Mouse (Mus musculus) liver, embryonic 13.5 days (tissue): ENCODE measurements around the gene Elavl2. TPM values are rescaled to one million over a fixed set of nuclear protein-coding genes. Genes with fewer than 3 reads are reported as not detected.

Experiments
- ATAC-seq: fragments of 200-750 bp; cut with Nextera tagmentation; 2 replicates; pipeline ENCODE4 v1.8.0; 2017; ENCODE audit warnings: low read depth, mild to moderate bottlenecking, moderate number of reproducible peaks, moderate library complexity
- DNase-seq: peaks from one replicate; pipeline ENCODE4 v3.0.0; 2022
- H3K27ac ChIP-seq: fragments of 300-500 bp; sonication (generic); 2 replicates; pipeline ENCODE4 v1.5.1; 2015; ENCODE audit warnings: moderate library complexity, mild to moderate bottlenecking, inconsistent platforms
- H3K27me3 ChIP-seq: fragments of 300-500 bp; sonication (generic); 2 replicates; pipeline ENCODE4 v1.6.1; 2015; ENCODE audit warnings: mild to moderate bottlenecking, inconsistent platforms
- H3K36me3 ChIP-seq: fragments of 300-500 bp; sonication (generic); 2 replicates; pipeline ENCODE4 v1.6.1; 2015; ENCODE audit warnings: mild to moderate bottlenecking, inconsistent platforms
- H3K4me1 ChIP-seq: fragments of 300-500 bp; sonication (generic); replicated peaks from 2 replicates; pipeline ENCODE4 v1.6.1; 2015; ENCODE audit warnings: inconsistent platforms
- H3K4me2 ChIP-seq: fragments of 300-500 bp; sonication (generic); 2 replicates; pipeline ENCODE4 v1.6.1; 2015; ENCODE audit warnings: inconsistent platforms, mild to moderate bottlenecking, moderate library complexity
- H3K4me3 ChIP-seq: fragments of 300-500 bp; sonication (generic); replicated peaks from 2 replicates; pipeline ENCODE4 v1.5.1; 2015; ENCODE audit warnings: mild to moderate bottlenecking, inconsistent platforms
- H3K9ac ChIP-seq: fragments of 300-500 bp; sonication (generic); 2 replicates; pipeline ENCODE4 v1.6.1; 2015; ENCODE audit warnings: mild to moderate bottlenecking, inconsistent platforms
- H3K9me3 ChIP-seq: fragments of 300-500 bp; sonication (generic); replicated peaks from 2 replicates; pipeline ENCODE4 v1.6.1; 2016; ENCODE audit warnings: inconsistent platforms
- WGBS: fragments of 180-500 bp; shearing (Covaris S2); methylation state at CpG from one replicate; pipeline ENCODE4 v1.1.7; 2015; ENCODE audit not compliant: insufficient replicate concordance; 5-methylcytosine and 5-hydroxymethylcytosine counted together
- polyA plus RNA-seq: library from polyadenylated mRNA; unstranded; fragments of >200 nt; fragmentation: Nextera tagmentation; extraction: Ambion mirVana; gene quantifications from 2 replicates; pipeline ENCODE4 v1.2.1, GENCODE M21; 2015

The Elavl2 gene
- polyA plus RNA-seq, 1 experiment from 2014 or later: 0.48 TPM

GRCm38 (mm10) chr4:91375372-91375687 lies 25.3 kb downstream of the Elavl2 start:
- WGBS: 7% methylated on average over 7 of the region's 7 CpGs
- Histone ChIP-seq H3K4me1 (peaks cover 21% of the 10 kb centered on the region), H3K4me2 (peak overlapping the region; percentile 58), H3K36me3 (no peaks in the 10 kb centered on the region), H3K9ac (no peak overlapping the region), H3K9me3 (no peaks in the 10 kb centered on the region), H3K4me3 (peak overlapping the region; percentile 38), H3K27ac (no peak overlapping the region), H3K27me3 (peaks cover 67% of the 10 kb centered on the region)
- no peak for ATAC-seq
- DNase-seq: no peak

DNA sequence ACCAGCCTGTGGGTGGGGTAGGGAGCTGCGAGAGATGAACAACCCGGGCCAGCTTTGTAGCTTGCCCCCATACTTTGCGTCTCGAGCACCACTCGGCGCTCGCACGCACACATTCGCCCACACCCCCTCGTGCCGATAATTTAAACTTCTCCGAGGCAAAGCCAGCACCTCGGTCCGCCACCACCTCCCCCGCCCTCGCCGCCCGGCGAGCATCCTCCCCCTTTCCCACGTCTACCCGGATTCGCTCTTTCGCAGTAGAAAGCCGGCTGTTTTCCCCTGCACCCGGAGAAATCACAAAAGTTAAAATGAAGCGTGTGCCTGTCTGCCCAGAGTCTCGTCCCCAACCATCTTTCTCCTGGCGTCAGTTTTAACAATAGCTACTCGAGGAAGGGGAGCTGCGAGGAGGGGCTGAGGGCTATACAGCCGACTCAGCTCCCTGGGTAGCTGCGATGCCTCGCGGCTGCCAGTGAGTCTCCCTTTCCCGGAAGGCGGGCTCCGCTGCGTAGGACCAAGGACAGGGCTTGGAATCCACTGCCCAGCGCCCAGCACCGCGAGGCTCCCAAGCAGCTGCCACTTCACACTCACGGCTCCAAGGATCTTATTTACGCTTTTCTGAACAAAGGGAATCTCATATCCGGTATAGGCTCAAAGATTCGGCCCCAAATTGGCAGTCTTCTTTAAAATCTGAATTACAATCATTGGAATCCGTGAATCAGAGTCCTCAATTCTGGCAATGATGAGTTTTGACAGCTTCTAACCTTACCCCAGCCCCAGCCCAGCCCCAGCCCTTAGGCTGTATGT lies 25.8 kb downstream of the Elavl2 start:
- WGBS: under 1% methylated on average over 46 of the region's 46 CpGs
- Histone ChIP-seq H3K4me1 (peaks cover 21% of the 10 kb centered on the region), H3K9ac (no peak overlapping the region), H3K4me3 (peak overlapping the region; percentile 38), H3K4me2 (peak overlapping the region; percentile 58), H3K27me3 (peaks cover 67% of the 10 kb centered on the region), H3K9me3 (no peaks in the 10 kb centered on the region), H3K27ac (no peak overlapping the region), H3K36me3 (no peaks in the 10 kb centered on the region)
- ATAC-seq: no peak
- DNase-seq: no peak

DNA sequence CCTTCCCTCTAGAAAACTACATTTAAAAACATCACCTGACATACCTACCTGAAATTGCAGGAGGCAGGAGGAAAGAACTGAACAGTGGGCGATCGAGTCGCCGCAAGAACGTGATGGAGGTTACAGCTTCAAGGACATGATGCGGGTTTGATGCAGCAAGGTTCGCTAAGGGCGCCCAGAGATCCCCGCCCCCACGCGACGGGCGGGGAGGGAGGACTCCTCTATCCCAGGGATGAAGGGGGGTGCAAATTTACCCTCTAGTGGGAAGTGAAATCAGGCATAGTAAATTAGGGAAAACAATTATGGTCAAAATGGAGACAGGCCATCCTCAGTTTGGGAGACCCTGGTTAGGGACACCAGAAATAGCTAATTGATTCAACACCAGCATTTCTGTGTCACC lies 27.7 kb downstream of the Elavl2 start:
- DNase-seq (no peak), ATAC-seq (no peak)
- H3K27ac ChIP-seq: no peak overlapping the region
- no peaks in the 10 kb centered on the region for H3K36me3 ChIP-seq
- H3K4me3 ChIP-seq: no peak overlapping the region
- peaks cover 21% of the 10 kb centered on the region for H3K4me1 ChIP-seq
- 10% methylated on average over 13 of the region's 13 CpGs for WGBS
- no peaks in the 10 kb centered on the region for H3K9me3 ChIP-seq
- H3K27me3 ChIP-seq: peaks cover 75% of the 10 kb centered on the region
- no peak overlapping the region for H3K4me2 ChIP-seq
- H3K9ac ChIP-seq: no peak overlapping the region

- DNase-seq (peak; percentile 41), ATAC-seq (peak; percentile 41)
- H3K4me3 ChIP-seq: peak overlapping the region; percentile 54
- peaks cover 75% of the 10 kb centered on the region for H3K27me3 ChIP-seq
- peak overlapping the region; percentile 67 for H3K4me2 ChIP-seq
- no peaks in the 10 kb centered on the region for H3K36me3 ChIP-seq
- H3K4me1 ChIP-seq: peaks cover 21% of the 10 kb centered on the region
- WGBS: 0% methylated on average over 40 of the region's 44 CpGs
- no peaks in the 10 kb centered on the region for H3K9me3 ChIP-seq
- no peak overlapping the region for H3K9ac ChIP-seq
- no peak overlapping the region for H3K27ac ChIP-seq
Measured at GRCm38 (mm10) chr4:91371819-91372215, 28.8 kb downstream of the Elavl2 start.

DNA sequence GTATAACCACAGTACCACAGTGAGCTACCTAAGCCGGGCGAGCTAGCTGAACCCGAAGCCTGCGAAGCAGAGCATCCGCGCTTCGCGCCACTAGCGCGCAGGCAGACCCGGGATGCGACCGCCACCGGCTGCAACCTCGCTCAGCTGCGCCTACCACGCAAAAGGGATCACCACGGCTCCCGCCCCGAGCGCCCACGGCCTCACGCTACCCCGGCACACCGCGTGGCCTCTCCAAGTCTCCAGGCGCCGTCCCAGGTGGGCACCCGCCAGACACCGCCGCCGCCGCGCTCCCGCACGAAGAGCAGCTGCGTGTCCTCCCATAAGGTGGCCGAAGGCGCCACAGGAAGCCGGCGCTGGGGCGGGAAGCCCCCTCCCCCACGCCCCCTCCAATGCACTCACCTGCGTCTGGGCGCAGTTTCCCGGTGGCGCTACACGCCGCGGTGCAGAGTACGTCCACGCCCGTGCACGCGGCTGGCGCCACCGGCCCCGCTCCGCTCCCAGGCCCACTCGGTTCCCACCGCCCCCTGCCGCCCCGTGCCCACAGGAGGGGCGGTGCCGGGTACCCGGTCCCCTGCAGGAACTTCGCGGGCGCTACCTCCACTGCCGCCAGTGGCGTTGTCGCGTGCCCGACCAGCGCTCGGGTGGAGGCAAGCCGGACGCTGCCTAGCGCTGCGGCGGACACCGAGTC lies 29.3 kb downstream of the Elavl2 start:
- Histone ChIP-seq H3K36me3 (no peaks in the 10 kb centered on the region), H3K27me3 (peaks cover 73% of the 10 kb centered on the region), H3K27ac (no peak overlapping the region), H3K4me2 (peak overlapping the region; percentile 67), H3K9ac (no peak overlapping the region), H3K4me3 (peak overlapping the region; percentile 54), H3K9me3 (no peaks in the 10 kb centered on the region), H3K4me1 (peaks cover 16% of the 10 kb centered on the region)
- WGBS: under 1% methylated on average over 77 of the region's 82 CpGs
- DNase-seq: no peak
- 0 out of 2 replicates have a peak, but pooled peaks have one; percentile 22 for ATAC-seq

DNA sequence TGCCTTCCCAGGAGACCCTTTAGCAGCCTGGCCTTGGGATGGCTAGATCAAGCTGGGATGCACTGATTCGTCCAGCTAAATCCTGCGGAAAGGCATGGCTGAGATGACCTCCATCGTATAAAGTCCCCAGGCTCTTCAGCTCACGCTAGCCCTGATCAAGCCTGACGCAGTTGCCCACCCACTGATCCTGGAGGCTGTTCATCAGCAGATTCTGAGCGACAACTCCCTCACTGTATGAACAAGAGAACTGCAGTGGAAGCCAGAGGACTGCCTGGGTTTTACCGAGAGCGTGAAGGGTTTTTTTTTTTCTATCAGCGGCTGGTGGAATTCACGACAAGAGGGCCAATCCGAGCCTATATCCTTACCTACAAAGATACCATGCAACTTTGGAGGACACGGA lies 35.3 kb downstream of the Elavl2 start:
- DNase-seq (no peak), ATAC-seq (no peak)
- Histone ChIP-seq H3K4me1 (no peaks in the 10 kb centered on the region), H3K27me3 (peaks cover 15% of the 10 kb centered on the region), H3K9ac (no peak overlapping the region), H3K4me3 (no peak overlapping the region), H3K9me3 (no peaks in the 10 kb centered on the region), H3K36me3 (no peaks in the 10 kb centered on the region), H3K4me2 (no peak overlapping the region), H3K27ac (no peak overlapping the region)
- 71% methylated on average over 12 of the region's 12 CpGs for WGBS

DNA sequence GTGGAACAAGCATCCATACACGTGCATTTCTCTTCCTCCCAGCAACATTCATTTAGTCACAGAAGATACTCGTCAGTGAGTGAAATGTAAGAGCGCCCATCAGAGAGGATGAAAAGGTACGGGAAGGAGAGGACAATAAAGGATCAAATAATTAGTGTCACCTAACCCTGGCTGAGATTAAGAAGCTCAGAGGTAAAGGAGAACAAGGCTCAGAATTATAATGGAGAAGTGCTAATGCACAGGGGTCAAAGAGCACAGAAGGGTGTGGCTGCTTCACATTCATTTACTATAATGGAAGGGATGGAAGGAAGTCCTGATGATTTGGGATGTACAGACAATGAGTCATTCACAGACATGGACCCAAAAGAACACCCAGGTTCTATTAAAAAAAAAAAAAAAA lies 36.6 kb downstream of the Elavl2 start:
- peaks cover 2% of the 10 kb centered on the region; the same call in 1 of the 2 replicates for H3K27me3 ChIP-seq
- H3K36me3 ChIP-seq: no peaks in the 10 kb centered on the region
- H3K27ac ChIP-seq: no peak overlapping the region
- 70% methylated on average over 4 of the region's 4 CpGs for WGBS
- no peak overlapping the region for H3K9ac ChIP-seq
- no peak overlapping the region for H3K4me2 ChIP-seq
- H3K4me3 ChIP-seq: no peak overlapping the region
- ATAC-seq (no peak), DNase-seq (no peak)
- H3K9me3 ChIP-seq: no peaks in the 10 kb centered on the region
- no peaks in the 10 kb centered on the region for H3K4me1 ChIP-seq

DNA sequence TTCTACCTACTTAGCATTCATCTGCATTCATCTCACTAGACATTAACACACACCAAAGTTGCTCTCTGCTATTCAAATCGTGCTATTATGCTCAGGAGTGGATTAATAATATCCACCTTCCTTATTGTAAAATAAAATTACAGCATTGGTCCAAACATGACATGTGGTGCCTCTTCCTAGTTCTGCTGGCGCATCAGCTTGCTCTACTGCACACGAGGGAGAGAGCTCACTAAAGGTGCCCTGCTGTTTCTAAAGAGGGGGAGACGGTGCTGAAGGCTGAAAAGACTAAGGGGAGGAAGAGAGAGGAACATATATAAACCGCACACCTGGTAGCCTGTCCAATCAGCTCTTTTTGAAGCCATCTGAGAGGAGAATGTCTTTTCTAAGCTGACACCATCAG lies 38.1 kb downstream of the Elavl2 start:
- H3K9ac ChIP-seq: no peak overlapping the region
- H3K36me3 ChIP-seq: no peaks in the 10 kb centered on the region
- H3K4me2 ChIP-seq: no peak overlapping the region
- DNase-seq (no peak), ATAC-seq (no peak)
- 52% methylated on average over 5 of the region's 5 CpGs for WGBS
- no peak overlapping the region for H3K27ac ChIP-seq
- no peaks in the 10 kb centered on the region for H3K4me1 ChIP-seq
- H3K9me3 ChIP-seq: no peaks in the 10 kb centered on the region
- no peaks in the 10 kb centered on the region for H3K27me3 ChIP-seq
- no peak overlapping the region for H3K4me3 ChIP-seq

- H3K27ac ChIP-seq: no peak overlapping the region
- H3K4me3 ChIP-seq: no peak overlapping the region
- H3K9ac ChIP-seq: no peak overlapping the region
- H3K4me2 ChIP-seq: no peak overlapping the region
- WGBS: 69% methylated on average over 9 of the region's 9 CpGs
- no peaks in the 10 kb centered on the region for H3K4me1 ChIP-seq
- no peaks in the 10 kb centered on the region for H3K36me3 ChIP-seq
- no peaks in the 10 kb centered on the region for H3K27me3 ChIP-seq
- ATAC-seq (no peak), DNase-seq (no peak)
- H3K9me3 ChIP-seq: no peaks in the 10 kb centered on the region
Measured at GRCm38 (mm10) chr4:91353138-91353537, 47.4 kb downstream of the Elavl2 start.

- H3K4me3 ChIP-seq: no peak overlapping the region
- no peaks in the 10 kb centered on the region for H3K36me3 ChIP-seq
- H3K9me3 ChIP-seq: no peaks in the 10 kb centered on the region
- DNase-seq (no peak), ATAC-seq (no peak)
- H3K4me1 ChIP-seq: no peaks in the 10 kb centered on the region
- no peak overlapping the region for H3K4me2 ChIP-seq
- H3K27ac ChIP-seq: no peak overlapping the region
- H3K9ac ChIP-seq: no peak overlapping the region
- H3K27me3 ChIP-seq: no peaks in the 10 kb centered on the region
- 73% methylated on average over 5 of the region's 5 CpGs for WGBS
Measured at GRCm38 (mm10) chr4:91349579-91349978, 51.0 kb downstream of the Elavl2 start.

DNA sequence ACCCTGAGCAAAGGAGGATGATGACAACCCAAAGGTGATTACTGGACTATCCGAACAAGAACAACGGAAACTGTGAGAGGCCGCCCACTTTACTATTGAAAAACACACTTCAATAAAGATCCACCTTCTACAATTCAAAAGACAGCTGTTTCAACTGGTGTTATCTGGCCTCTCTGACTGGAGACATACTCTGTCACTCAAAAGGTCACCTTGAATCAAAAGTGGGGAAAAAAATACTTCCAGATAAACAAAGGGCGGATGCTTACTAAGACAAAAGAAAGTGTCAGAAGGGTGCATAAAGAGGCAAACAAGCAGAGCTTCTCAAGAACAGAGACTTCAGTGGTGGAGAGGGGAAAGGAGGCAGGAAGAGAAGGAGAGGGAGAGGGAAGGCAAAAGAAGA lies 66.4 kb downstream of the Elavl2 start:
- ATAC-seq (no peak), DNase-seq (no peak)
- no peak overlapping the region for H3K4me2 ChIP-seq
- no peaks in the 10 kb centered on the region for H3K27me3 ChIP-seq
- H3K4me3 ChIP-seq: no peak overlapping the region
- no peaks in the 10 kb centered on the region for H3K4me1 ChIP-seq
- no peak overlapping the region for H3K9ac ChIP-seq
- H3K9me3 ChIP-seq: no peaks in the 10 kb centered on the region
- WGBS: 80% methylated on average over 4 of the region's 4 CpGs
- H3K36me3 ChIP-seq: no peaks in the 10 kb centered on the region
- H3K27ac ChIP-seq: no peak overlapping the region

DNA sequence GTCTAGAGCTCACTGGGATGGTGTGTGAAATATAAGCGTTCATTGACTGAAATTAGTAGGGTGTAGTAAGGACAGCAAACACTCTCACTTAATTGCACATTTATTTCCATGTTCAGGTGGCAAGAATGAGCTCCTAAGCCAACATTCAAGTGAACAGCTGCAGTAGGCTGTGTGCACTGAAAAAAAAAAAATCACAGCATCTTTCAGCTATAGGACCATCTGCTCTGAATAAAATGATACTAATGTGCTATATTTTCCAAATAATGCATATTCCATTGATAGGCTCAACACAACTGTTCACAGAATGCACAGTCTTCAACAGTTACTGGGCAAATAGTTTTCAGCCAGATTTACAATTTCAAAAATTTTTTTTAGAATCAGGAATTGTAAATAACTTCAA lies 89.8 kb downstream of the Elavl2 start:
- no peaks in the 10 kb centered on the region for H3K36me3 ChIP-seq
- no peaks in the 10 kb centered on the region for H3K27me3 ChIP-seq
- H3K9me3 ChIP-seq: no peaks in the 10 kb centered on the region
- H3K27ac ChIP-seq: no peak overlapping the region
- no peak for DNase-seq
- no peak overlapping the region for H3K4me3 ChIP-seq
- no peaks in the 10 kb centered on the region for H3K4me1 ChIP-seq
- 69% methylated on average over 1 of the region's 1 CpGs for WGBS
- no peak overlapping the region for H3K9ac ChIP-seq
- H3K4me2 ChIP-seq: no peak overlapping the region
- no peak for ATAC-seq
